Mouse (Mus musculus): ENCODE data around the gene Ric3. TPM values are rescaled to one million over a fixed set of nuclear protein-coding genes. Genes with fewer than 3 reads are reported as not detected.

Ric3 gene
- total and polyA plus RNA-seq, 3 experiments: not detected

DNA sequence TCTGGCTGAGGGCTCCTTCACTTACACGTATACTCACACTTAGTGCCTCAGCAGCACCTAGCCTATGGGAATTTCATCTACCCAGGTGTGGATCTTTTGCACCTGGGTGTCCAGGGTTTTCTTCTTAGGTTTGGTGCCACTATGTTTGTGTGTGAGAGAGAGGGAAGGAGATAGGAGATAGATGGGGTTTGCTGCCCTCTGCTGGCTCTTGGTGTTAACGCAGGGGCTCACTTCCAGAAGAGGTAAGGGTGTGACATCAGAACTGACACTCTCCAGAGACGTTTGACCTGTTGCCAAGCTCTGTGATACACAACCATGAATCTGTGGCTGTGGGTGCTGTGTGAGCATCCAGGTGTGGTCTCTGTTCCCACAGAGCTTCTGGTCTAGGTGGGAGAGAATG, 61.7 kb downstream of the Ric3 start:
- TF ChIP-seq MAZ (IDR thresholded peaks at IDR 0.05; ENCODE audit: low read depth, low read length): no peak
- peak; percentile 42 for TF ChIP-seq SMC3 (IDR thresholded peaks at IDR 0.05; ENCODE audit: low read depth, low read length)
- TF ChIP-seq RCOR1 (IDR thresholded peaks at IDR 0.05; ENCODE audit: low read depth, low read length): no peak
- TF ChIP-seq CTCF (IDR thresholded peaks at IDR 0.05 in 2 of 3, conservative IDR thresholded peaks at IDR 0.05 in 1 of 3; ENCODE audit: control insufficient read depth in 1 of 3, insufficient read depth in 1 of 3, low read depth in 2 of 3, low read length in 3 of 3, poor library complexity in 1 of 3, severe bottlenecking in 1 of 3): peak; percentile 65 to 76 (median 72)
- peak; percentile 51 for TF ChIP-seq RAD21 (IDR thresholded peaks at IDR 0.05; ENCODE audit: low read depth, low read length)
- Histone ChIP-seq H3K9me3 (replicated peaks; ENCODE audit: insufficient read depth, low read length) (no peaks in the 10 kb centered on the region), H3K4me1 (ENCODE audit: control insufficient read depth in 1 of 2, insufficient read depth in 2 of 2, low read length in 2 of 2) (no peaks in the 10 kb centered on the region), H3K27me3 (ENCODE audit: control insufficient read depth in 1 of 2, insufficient read depth in 2 of 2, low read length in 2 of 2) (no peaks in the 10 kb centered on the region), H3K79me2 (ENCODE audit: control insufficient read depth, insufficient read depth, low read length, poor library complexity) (no peaks in the 10 kb centered on the region), H3K36me3 (ENCODE audit: control insufficient read depth in 1 of 2, insufficient read depth in 2 of 2, low read length in 2 of 2) (no peaks in the 10 kb centered on the region), H3K9ac (ENCODE audit: control insufficient read depth, low read depth, low read length, poor library complexity, severe bottlenecking) (no peak overlapping the region), H3K27ac (ENCODE audit: control insufficient read depth, low read depth, low read length) (no peak overlapping the region), H3K4me3 (ENCODE audit: control insufficient read depth in 1 of 2, insufficient read depth in 1 of 2, low read depth in 2 of 2, low read length in 2 of 2) (no peak overlapping the region)
- DNase-seq (ENCODE audit: low read depth, low spot score): peak; percentile 47

DNA sequence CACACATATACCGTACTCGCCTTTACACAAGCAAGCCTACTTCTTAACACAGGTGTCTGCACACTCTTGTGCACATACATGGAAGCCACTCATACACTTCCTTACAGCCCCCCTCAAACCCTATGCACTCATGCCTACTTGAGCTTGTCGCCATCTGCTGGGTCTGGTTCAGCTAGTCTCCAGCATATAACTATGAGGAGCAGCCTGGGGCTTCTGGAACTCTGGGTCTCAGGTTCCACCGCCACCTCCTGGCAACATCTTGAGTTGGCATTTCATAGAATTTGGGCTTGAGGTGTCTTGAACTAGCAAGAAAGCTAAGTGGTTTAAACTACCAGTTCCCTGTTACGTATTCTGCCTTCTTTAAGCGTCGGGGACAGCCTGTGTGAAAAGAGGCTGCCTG, 63.9 kb downstream of the Ric3 start:
- no peak overlapping the region for H3K9ac ChIP-seq (ENCODE audit: control insufficient read depth, low read depth, low read length, poor library complexity, severe bottlenecking)
- no peaks in the 10 kb centered on the region for H3K9me3 ChIP-seq (replicated peaks; ENCODE audit: insufficient read depth, low read length)
- TF ChIP-seq GABPA (IDR thresholded peaks at IDR 0.05; ENCODE audit: low read depth, low read length): no peak
- H3K27ac ChIP-seq (ENCODE audit: control insufficient read depth, low read depth, low read length): no peak overlapping the region
- no peak for DNase-seq (ENCODE audit: low read depth, low spot score)
- H3K4me3 ChIP-seq (ENCODE audit: control insufficient read depth in 1 of 2, insufficient read depth in 1 of 2, low read depth in 2 of 2, low read length in 2 of 2): no peak overlapping the region
- no peaks in the 10 kb centered on the region for H3K27me3 ChIP-seq (ENCODE audit: control insufficient read depth in 1 of 2, insufficient read depth in 2 of 2, low read length in 2 of 2)
- no peaks in the 10 kb centered on the region for H3K4me1 ChIP-seq (ENCODE audit: control insufficient read depth in 1 of 2, insufficient read depth in 2 of 2, low read length in 2 of 2)
- no peaks in the 10 kb centered on the region for H3K36me3 ChIP-seq (ENCODE audit: control insufficient read depth in 1 of 2, insufficient read depth in 2 of 2, low read length in 2 of 2)
- H3K79me2 ChIP-seq (ENCODE audit: control insufficient read depth, insufficient read depth, low read length, poor library complexity): no peaks in the 10 kb centered on the region

- no peak overlapping the region for H3K9ac ChIP-seq (ENCODE audit: control insufficient read depth, low read depth, low read length, poor library complexity, severe bottlenecking)
- no peaks in the 10 kb centered on the region for H3K27me3 ChIP-seq (ENCODE audit: control insufficient read depth in 1 of 2, insufficient read depth in 2 of 2, low read length in 2 of 2)
- no peak for DNase-seq (ENCODE audit: low read depth, low spot score)
- no peaks in the 10 kb centered on the region for H3K9me3 ChIP-seq (replicated peaks; ENCODE audit: insufficient read depth, low read length)
- H3K79me2 ChIP-seq (ENCODE audit: control insufficient read depth, insufficient read depth, low read length, poor library complexity): no peaks in the 10 kb centered on the region
- TF ChIP-seq TAL1 (IDR thresholded peaks at IDR 0.05; ENCODE audit: low read length): no peak
- TF ChIP-seq GABPA (IDR thresholded peaks at IDR 0.05; ENCODE audit: low read depth, low read length): no peak
- TF ChIP-seq MYC (IDR thresholded peaks at IDR 0.05; ENCODE audit: low read depth, low read length): no peak
- TF ChIP-seq UBTF (IDR thresholded peaks at IDR 0.05; ENCODE audit: borderline replicate concordance, insufficient read depth, low read depth, low read length): no peak
- TF ChIP-seq ZKSCAN1 (IDR thresholded peaks at IDR 0.05; ENCODE audit: low read depth, low read length): no peak
- TF ChIP-seq GATA1 (IDR thresholded peaks at IDR 0.05; ENCODE audit: low read depth, low read length): no peak
- no peak for TF ChIP-seq CTCF (IDR thresholded peaks at IDR 0.05 in 2 of 3, conservative IDR thresholded peaks at IDR 0.05 in 1 of 3; ENCODE audit: control insufficient read depth in 1 of 3, insufficient read depth in 1 of 3, low read depth in 2 of 3, low read length in 3 of 3, poor library complexity in 1 of 3, severe bottlenecking in 1 of 3)
- no peak for TF ChIP-seq ZMIZ1 (IDR thresholded peaks at IDR 0.05; ENCODE audit: low read depth, low read length)
- no peak for TF ChIP-seq MXI1 (IDR thresholded peaks at IDR 0.05; ENCODE audit: low read depth, low read length)
- no peak for TF ChIP-seq POLR2AphosphoS2 (IDR thresholded peaks at IDR 0.05; ENCODE audit: low read length)
- no peak for TF ChIP-seq RCOR1 (IDR thresholded peaks at IDR 0.05; ENCODE audit: low read depth, low read length)
- TF ChIP-seq NRF1 (IDR thresholded peaks at IDR 0.05; ENCODE audit: insufficient read depth, low read depth, low read length, poor library complexity, severe bottlenecking): no peak
- no peak for TF ChIP-seq E2F4 (IDR thresholded peaks at IDR 0.05; ENCODE audit: borderline replicate concordance, low read depth, low read length)
- TF ChIP-seq MAFK (IDR thresholded peaks at IDR 0.05; ENCODE audit: borderline replicate concordance, low read depth, low read length): no peak
- TF ChIP-seq TCF12 (IDR thresholded peaks at IDR 0.05; ENCODE audit: low read depth, low read length): no peak
- no peak for TF ChIP-seq NELFE (IDR thresholded peaks at IDR 0.05; ENCODE audit: low read depth, low read length)
- TF ChIP-seq ZC3H11A (IDR thresholded peaks at IDR 0.05; ENCODE audit: low read depth, low read length): no peak
- TF ChIP-seq ETS1 (IDR thresholded peaks at IDR 0.05; ENCODE audit: low read depth, low read length): no peak
- no peak for TF ChIP-seq MYB (IDR thresholded peaks at IDR 0.05; ENCODE audit: low read depth, low read length)
- no peaks in the 10 kb centered on the region for H3K4me1 ChIP-seq (ENCODE audit: control insufficient read depth in 1 of 2, insufficient read depth in 2 of 2, low read length in 2 of 2)
- no peak overlapping the region for H3K27ac ChIP-seq (ENCODE audit: control insufficient read depth, low read depth, low read length)
- no peaks in the 10 kb centered on the region for H3K36me3 ChIP-seq (ENCODE audit: control insufficient read depth in 1 of 2, insufficient read depth in 2 of 2, low read length in 2 of 2)
- H3K4me3 ChIP-seq (ENCODE audit: control insufficient read depth in 1 of 2, insufficient read depth in 1 of 2, low read depth in 2 of 2, low read length in 2 of 2): no peak overlapping the region
These were observed 66.7 kb downstream of the Ric3 start for GRCm38 (mm10) chr7:109016378-109016923.

All from MEL (cell line).